Mouse (Mus musculus) MEL (cell line): ENCODE results near the gene Get4. TPM values are rescaled to one million over a fixed set of nuclear protein-coding genes. Genes with fewer than 3 reads are reported as not detected.

Experiments used
- DNase-seq: peaks from one replicate; pipeline ENCODE4 v3.0.0; 2011; ENCODE audit warnings: low read depth, low spot score
- H3K27ac ChIP-seq: 2 replicates; pipeline ENCODE4 v1.5.1; 2012; ENCODE audit warnings: low read depth, mild to moderate bottlenecking, control low read depth, low read length, moderate library complexity; ENCODE audit not compliant: control insufficient read depth
- H3K27me3 ChIP-seq, 2 experiments: fragments of 150-350 bp in 1 of 2; sonication (generic) in 1 of 2; 2 replicates each; pipeline ENCODE4 v1.6.1; 2012; ENCODE audit warnings: low read length in 2 of 2, mild to moderate bottlenecking in 2 of 2, improper control_type of control experiment in 1 of 2, moderate library complexity in 1 of 2; ENCODE audit not compliant: insufficient read depth in 2 of 2, control insufficient read depth in 1 of 2
- H3K36me3 ChIP-seq, 2 experiments: 2 replicates each; pipeline ENCODE4 v1.6.1; 2012 to 2014; ENCODE audit warnings: low read length in 2 of 2, improper control_type of control experiment in 1 of 2, inconsistent platforms in 1 of 2, mild to moderate bottlenecking in 1 of 2; ENCODE audit not compliant: insufficient read depth in 2 of 2, control insufficient read depth in 1 of 2
- H3K4me1 ChIP-seq, 2 experiments: fragments of 150-350 bp in 1 of 2; sonication (generic) in 1 of 2; 2 replicates each; pipeline ENCODE4 v1.6.1; 2012; ENCODE audit warnings: low read length in 2 of 2, improper control_type of control experiment in 1 of 2, mild to moderate bottlenecking in 1 of 2; ENCODE audit not compliant: insufficient read depth in 2 of 2, control insufficient read depth in 1 of 2
- H3K4me3 ChIP-seq, 2 experiments: fragments of 150-350 bp in 1 of 2; sonication (generic) in 1 of 2; 2 replicates each; pipeline ENCODE4 v1.5.1; 2012; ENCODE audit warnings: low read depth in 2 of 2, low read length in 2 of 2, mild to moderate bottlenecking in 2 of 2, moderate library complexity in 2 of 2, control low read depth in 1 of 2, improper control_type of control experiment in 1 of 2; ENCODE audit not compliant: control insufficient read depth in 1 of 2, insufficient read depth in 1 of 2
- H3K79me2 ChIP-seq: 2 replicates; pipeline ENCODE4 v1.6.1; 2012; ENCODE audit warnings: mild to moderate bottlenecking, low read length, moderate library complexity; ENCODE audit not compliant: control insufficient read depth, poor library complexity, insufficient read depth
- H3K9ac ChIP-seq: 2 replicates; pipeline ENCODE4 v1.6.1; 2012; ENCODE audit warnings: low read depth, mild to moderate bottlenecking, control low read depth, low read length, moderate library complexity; ENCODE audit not compliant: control insufficient read depth, poor library complexity, severe bottlenecking
- H3K9me3 ChIP-seq: fragments of 150-350 bp; sonication (generic); replicated peaks from 2 replicates; pipeline ENCODE4 v1.6.1; 2012; ENCODE audit warnings: mild to moderate bottlenecking, low read length, improper control_type of control experiment, moderate library complexity; ENCODE audit not compliant: insufficient read depth
- E2F4 ChIP-seq: IDR thresholded peaks from 2 replicates; pipeline ENCODE4 v1.6.1; 2011; ENCODE audit warnings: low read depth, low read length, improper control_type of control experiment, borderline replicate concordance
- EP300 ChIP-seq, 2 experiments: IDR thresholded peaks; 2 replicates each; pipeline ENCODE4 v1.6.1; 2011; ENCODE audit warnings: improper control_type of control experiment in 2 of 2, low read length in 2 of 2, low read depth in 1 of 2, mild to moderate bottlenecking in 1 of 2
- ETS1 ChIP-seq: IDR thresholded peaks from 2 replicates; pipeline ENCODE4 v1.6.1; 2012; ENCODE audit warnings: low read depth, mild to moderate bottlenecking, inconsistent platforms, low read length, improper control_type of control experiment, moderate library complexity
- KAT2A ChIP-seq: conservative IDR thresholded peaks from 2 replicates; pipeline ENCODE4 v1.6.1; 2012; ENCODE audit warnings: low read depth, low read length, improper control_type of control experiment, inconsistent platforms
- MAFK ChIP-seq: IDR thresholded peaks from 2 replicates; pipeline ENCODE4 v1.6.1; 2011; ENCODE audit warnings: low read depth, mild to moderate bottlenecking, low read length, improper control_type of control experiment, borderline replicate concordance
- MAX ChIP-seq: IDR thresholded peaks from 2 replicates; pipeline ENCODE4 v1.6.1; 2011; ENCODE audit warnings: low read length, improper control_type of control experiment
- MEF2A ChIP-seq: IDR thresholded peaks from 2 replicates; pipeline ENCODE4 v1.6.1; 2014; ENCODE audit warnings: low read depth, mild to moderate bottlenecking, inconsistent platforms, low read length, improper control_type of control experiment; ENCODE audit not compliant: poor library complexity, insufficient replicate concordance, severe bottlenecking; ENCODE audit errors: extremely low read depth
- MYB ChIP-seq: IDR thresholded peaks from 2 replicates; pipeline ENCODE4 v1.6.1; 2011; ENCODE audit warnings: mild to moderate bottlenecking, low read depth, low read length, improper control_type of control experiment
- MYC ChIP-seq: IDR thresholded peaks from 2 replicates; pipeline ENCODE4 v1.6.1; 2011; ENCODE audit warnings: low read depth, mild to moderate bottlenecking, low read length, improper control_type of control experiment, moderate library complexity
- NELFE ChIP-seq: IDR thresholded peaks from 2 replicates; pipeline ENCODE4 v1.6.1; 2011; ENCODE audit warnings: low read depth, low read length, improper control_type of control experiment
- POLR2AphosphoS5 ChIP-seq: IDR thresholded peaks from 2 replicates; pipeline ENCODE4 v1.6.1; 2012; ENCODE audit warnings: low read depth, borderline replicate concordance, mild to moderate bottlenecking, inconsistent platforms, low read length, moderate library complexity, mixed read lengths
- RAD21 ChIP-seq: IDR thresholded peaks from 2 replicates; pipeline ENCODE4 v1.6.1; 2011; ENCODE audit warnings: mild to moderate bottlenecking, low read depth, low read length, improper control_type of control experiment
- RCOR1 ChIP-seq: IDR thresholded peaks from 2 replicates; pipeline ENCODE4 v1.6.1; 2012; ENCODE audit warnings: low read depth, mild to moderate bottlenecking, inconsistent platforms, low read length, improper control_type of control experiment
- TAL1 ChIP-seq: IDR thresholded peaks from 2 replicates; pipeline ENCODE4 v1.6.1; 2012; ENCODE audit warnings: mild to moderate bottlenecking, inconsistent platforms, low read length, moderate library complexity, mixed read lengths
- TBP ChIP-seq: IDR thresholded peaks from 2 replicates; pipeline ENCODE4 v1.8.0; 2011; ENCODE audit warnings: low read depth, low read length, improper control_type of control experiment
- TCF12 ChIP-seq: IDR thresholded peaks from 2 replicates; pipeline ENCODE4 v1.6.1; 2014; ENCODE audit warnings: low read depth, mild to moderate bottlenecking, inconsistent platforms, low read length, improper control_type of control experiment, moderate library complexity
- UBTF ChIP-seq: IDR thresholded peaks from 2 replicates; pipeline ENCODE4 v1.6.1; 2012; ENCODE audit warnings: low read depth, mild to moderate bottlenecking, inconsistent platforms, low read length, improper control_type of control experiment, moderate library complexity, borderline replicate concordance; ENCODE audit not compliant: insufficient read depth
- USF1 ChIP-seq: IDR thresholded peaks from 2 replicates; pipeline ENCODE4 v1.6.1; 2014; ENCODE audit warnings: low read depth, mild to moderate bottlenecking, inconsistent platforms, low read length, improper control_type of control experiment, moderate library complexity
- ZKSCAN1 ChIP-seq: IDR thresholded peaks from 2 replicates; pipeline ENCODE4 v1.6.1; 2012; ENCODE audit warnings: low read depth, mild to moderate bottlenecking, inconsistent platforms, low read length, improper control_type of control experiment, moderate library complexity
- ZMIZ1 ChIP-seq: IDR thresholded peaks from 2 replicates; pipeline ENCODE4 v1.6.1; 2012; ENCODE audit warnings: low read depth, mild to moderate bottlenecking, inconsistent platforms, low read length, improper control_type of control experiment, moderate library complexity
- ZNF384 ChIP-seq: IDR thresholded peaks from 2 replicates; pipeline ENCODE4 v1.6.1; 2012; ENCODE audit warnings: low read depth, mild to moderate bottlenecking, inconsistent platforms, low read length, improper control_type of control experiment
- polyA plus RNA-seq, 2 experiments: library from polyadenylated mRNA; stranded (reverse) in 1 of 2; unstranded in 1 of 2; fragments of >175 nt in 1 of 2; fragments of >200 nt in 1 of 2; gene quantifications; 2 replicates each; pipeline versions ENCODE4 v1.2.1 to v1.2.4; 2012; ENCODE audit warnings: low replicate concordance in 2 of 2, low read depth in 1 of 2; ENCODE audit not compliant: insufficient read length in 2 of 2, insufficient read depth in 1 of 2, missing spikeins in 1 of 2
- total RNA-seq: library from RNA; depleted of rRNA; stranded (reverse); fragments of 300-350 nt; gene quantifications from 2 replicates; pipeline ENCODE4 v1.2.3, GENCODE M21; 2012

Get4 gene
- total and polyA plus RNA-seq, 3 experiments = 117 to 180 TPM; not detected in 1

- Histone ChIP-seq H3K79me2 (no peaks in the 10 kb centered on the region), H3K9ac (no peak overlapping the region), H3K4me3 (no peak overlapping the region)
- DNase-seq = no peak
- TF ChIP-seq TBP (no peak), RAD21 (no peak), MAFK (no peak), ZMIZ1 (no peak), ZKSCAN1 (no peak), TAL1 (no peak), POLR2AphosphoS5 (no peak), UBTF (no peak), RCOR1 (no peak), E2F4 (no peak), ETS1 (no peak), ZNF384 (no peak)
- TF ChIP-seq, all 39 proteins: peak for 0
- H3K27me3 ChIP-seq = no peaks in the 10 kb centered on the region
- H3K36me3 ChIP-seq = peaks cover 2 to 28% of the 10 kb centered on the region in 2 experiments; a peak in 3 of 4 replicates
- H3K4me1 ChIP-seq = no peaks in the 10 kb centered on the region
- H3K9me3 ChIP-seq = no peaks in the 10 kb centered on the region
- H3K27ac ChIP-seq = no peak overlapping the region
Observed at GRCm38 (mm10) chr5:139227236-139227635, 24.9 kb upstream of the Get4 start.

DNA sequence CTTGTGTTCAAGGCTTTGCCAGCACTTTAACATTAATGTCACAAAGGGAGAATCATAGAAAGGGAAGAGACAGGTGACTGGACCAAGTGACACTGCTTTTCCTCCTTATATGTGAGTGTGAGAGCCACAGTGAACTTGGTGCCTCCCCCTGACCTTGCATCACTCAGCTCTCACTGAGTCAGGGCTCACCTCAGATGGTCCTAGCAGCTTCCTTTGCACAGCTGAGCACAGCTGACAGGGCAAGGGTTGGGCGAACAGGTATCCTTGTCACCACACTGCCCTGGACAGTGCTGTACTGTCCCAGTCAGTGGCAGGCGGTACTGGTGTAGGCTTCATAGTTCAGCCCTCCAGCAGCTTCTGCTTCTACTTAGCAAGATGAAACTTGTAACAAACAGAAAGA lies 24.5 kb upstream of the Get4 start:
- peaks cover 2 to 28% of the 10 kb centered on the region in 2 experiments; a peak in 3 of 4 replicates for H3K36me3 ChIP-seq
- no peak overlapping the region for H3K9ac ChIP-seq
- no peak for TF ChIP-seq EP300 (IDR thresholded peaks at IDR 0.05; ENCODE audit: low read depth in 1 of 2, low read length in 2 of 2)
- TF ChIP-seq MYB = no peak
- TF ChIP-seq TCF12 = no peak
- TF ChIP-seq KAT2A = no peak
- no peak for TF ChIP-seq UBTF
- TF ChIP-seq ETS1 = no peak
- no peak for TF ChIP-seq NELFE
- TF ChIP-seq MAX = no peak
- TF ChIP-seq MYC = no peak
- no peak for TF ChIP-seq USF1
- no peak for TF ChIP-seq TBP
- no peak for TF ChIP-seq MEF2A
- no peak overlapping the region for H3K4me3 ChIP-seq
- H3K27ac ChIP-seq = no peak overlapping the region
- H3K79me2 ChIP-seq = no peaks in the 10 kb centered on the region
- no peaks in the 10 kb centered on the region for H3K4me1 ChIP-seq
- DNase-seq = no peak
- H3K9me3 ChIP-seq = no peaks in the 10 kb centered on the region
- H3K27me3 ChIP-seq = no peaks in the 10 kb centered on the region
